Mouse (Mus musculus): ENCODE data around the gene Adck1. TPM values are rescaled to one million over a fixed set of nuclear protein-coding genes. Genes with fewer than 3 reads are reported as not detected.

Adck1 gene
- polyA plus RNA-seq, 1 experiment, result 13.6 TPM

GRCm38 (mm10) chr12:88433171-88433570, 72.8 kb downstream of the Adck1 start:
- no peak for TF ChIP-seq CTCF (IDR thresholded peaks at IDR 0.05; ENCODE audit: low read depth, low read length)
- no peak for TF ChIP-seq EP300 (IDR thresholded peaks at IDR 0.05; ENCODE audit: insufficient read depth, low read depth, low read length)
- TF ChIP-seq POLR2A (IDR thresholded peaks at IDR 0.05; ENCODE audit: insufficient read depth, low read length), result no peak
- Histone ChIP-seq H3K4me3 (ENCODE audit: low read depth, low read length) (no peak overlapping the region), H3K36me3 (ENCODE audit: control insufficient read depth, insufficient read depth, low read length, poor library complexity, severe bottlenecking) (no peaks in the 10 kb centered on the region), H3K9ac (ENCODE audit: low read depth, poor library complexity, severe bottlenecking) (no peak overlapping the region), H3K4me1 (ENCODE audit: control insufficient read depth, insufficient read depth, low read length) (no peaks in the 10 kb centered on the region), H3K27ac (ENCODE audit: insufficient read depth, low read length) (no peak overlapping the region), H3K27me3 (ENCODE audit: control insufficient read depth, insufficient read depth, low read length, poor library complexity, severe bottlenecking) (no peaks in the 10 kb centered on the region), H3K9me3 (replicated peaks; ENCODE audit: control insufficient read depth, insufficient read depth, low read length, poor library complexity, severe bottlenecking) (no peaks in the 10 kb centered on the region)

- no peak overlapping the region for H3K9ac ChIP-seq (ENCODE audit: low read depth, poor library complexity, severe bottlenecking)
- no peaks in the 10 kb centered on the region for H3K27me3 ChIP-seq (ENCODE audit: control insufficient read depth, insufficient read depth, low read length, poor library complexity, severe bottlenecking)
- H3K36me3 ChIP-seq (ENCODE audit: control insufficient read depth, insufficient read depth, low read length, poor library complexity, severe bottlenecking), result no peaks in the 10 kb centered on the region
- no peaks in the 10 kb centered on the region for H3K4me1 ChIP-seq (ENCODE audit: control insufficient read depth, insufficient read depth, low read length)
- no peak for TF ChIP-seq CTCF (IDR thresholded peaks at IDR 0.05; ENCODE audit: low read depth, low read length)
- no peak for TF ChIP-seq EP300 (IDR thresholded peaks at IDR 0.05; ENCODE audit: insufficient read depth, low read depth, low read length)
- TF ChIP-seq POLR2A (IDR thresholded peaks at IDR 0.05; ENCODE audit: insufficient read depth, low read length), result no peak
- H3K27ac ChIP-seq (ENCODE audit: insufficient read depth, low read length), result no peak overlapping the region
- no peaks in the 10 kb centered on the region for H3K9me3 ChIP-seq (replicated peaks; ENCODE audit: control insufficient read depth, insufficient read depth, low read length, poor library complexity, severe bottlenecking)
- H3K4me3 ChIP-seq (ENCODE audit: low read depth, low read length), result no peak overlapping the region
Measured at GRCm38 (mm10) chr12:88436962-88437750, 76.8 kb downstream of the Adck1 start.

GRCm38 (mm10) chr12:88441922-88442809, 81.8 kb downstream of the Adck1 start:
- H3K36me3 ChIP-seq (ENCODE audit: control insufficient read depth, insufficient read depth, low read length, poor library complexity, severe bottlenecking), result no peaks in the 10 kb centered on the region
- H3K9ac ChIP-seq (ENCODE audit: low read depth, poor library complexity, severe bottlenecking), result no peak overlapping the region
- no peaks in the 10 kb centered on the region for H3K4me1 ChIP-seq (ENCODE audit: control insufficient read depth, insufficient read depth, low read length)
- H3K4me3 ChIP-seq (ENCODE audit: low read depth, low read length), result no peak overlapping the region
- TF ChIP-seq CTCF (IDR thresholded peaks at IDR 0.05; ENCODE audit: low read depth, low read length) (no peak), POLR2A (IDR thresholded peaks at IDR 0.05; ENCODE audit: insufficient read depth, low read length) (no peak), EP300 (IDR thresholded peaks at IDR 0.05; ENCODE audit: insufficient read depth, low read depth, low read length) (no peak)
- H3K9me3 ChIP-seq (replicated peaks; ENCODE audit: control insufficient read depth, insufficient read depth, low read length, poor library complexity, severe bottlenecking), result no peaks in the 10 kb centered on the region
- no peaks in the 10 kb centered on the region for H3K27me3 ChIP-seq (ENCODE audit: control insufficient read depth, insufficient read depth, low read length, poor library complexity, severe bottlenecking)
- H3K27ac ChIP-seq (ENCODE audit: insufficient read depth, low read length), result no peak overlapping the region

- TF ChIP-seq POLR2A (IDR thresholded peaks at IDR 0.05; ENCODE audit: insufficient read depth, low read length) (no peak), EP300 (IDR thresholded peaks at IDR 0.05; ENCODE audit: insufficient read depth, low read depth, low read length) (no peak), CTCF (IDR thresholded peaks at IDR 0.05; ENCODE audit: low read depth, low read length) (no peak)
- no peak overlapping the region for H3K9ac ChIP-seq (ENCODE audit: low read depth, poor library complexity, severe bottlenecking)
- no peaks in the 10 kb centered on the region for H3K9me3 ChIP-seq (replicated peaks; ENCODE audit: control insufficient read depth, insufficient read depth, low read length, poor library complexity, severe bottlenecking)
- no peak overlapping the region for H3K4me3 ChIP-seq (ENCODE audit: low read depth, low read length)
- no peaks in the 10 kb centered on the region for H3K4me1 ChIP-seq (ENCODE audit: control insufficient read depth, insufficient read depth, low read length)
- H3K27ac ChIP-seq (ENCODE audit: insufficient read depth, low read length), result no peak overlapping the region
- no peaks in the 10 kb centered on the region for H3K27me3 ChIP-seq (ENCODE audit: control insufficient read depth, insufficient read depth, low read length, poor library complexity, severe bottlenecking)
- H3K36me3 ChIP-seq (ENCODE audit: control insufficient read depth, insufficient read depth, low read length, poor library complexity, severe bottlenecking), result no peaks in the 10 kb centered on the region
Measured at GRCm38 (mm10) chr12:88444040-88444439, 83.7 kb downstream of the Adck1 start.

- no peak overlapping the region for H3K27ac ChIP-seq (ENCODE audit: insufficient read depth, low read length)
- TF ChIP-seq POLR2A (IDR thresholded peaks at IDR 0.05; ENCODE audit: insufficient read depth, low read length), result no peak
- TF ChIP-seq EP300 (IDR thresholded peaks at IDR 0.05; ENCODE audit: insufficient read depth, low read depth, low read length), result no peak
- TF ChIP-seq CTCF (IDR thresholded peaks at IDR 0.05; ENCODE audit: low read depth, low read length), result no peak
- no peak overlapping the region for H3K9ac ChIP-seq (ENCODE audit: low read depth, poor library complexity, severe bottlenecking)
- H3K9me3 ChIP-seq (replicated peaks; ENCODE audit: control insufficient read depth, insufficient read depth, low read length, poor library complexity, severe bottlenecking), result no peaks in the 10 kb centered on the region
- no peak overlapping the region for H3K4me3 ChIP-seq (ENCODE audit: low read depth, low read length)
- no peaks in the 10 kb centered on the region for H3K27me3 ChIP-seq (ENCODE audit: control insufficient read depth, insufficient read depth, low read length, poor library complexity, severe bottlenecking)
- no peaks in the 10 kb centered on the region for H3K36me3 ChIP-seq (ENCODE audit: control insufficient read depth, insufficient read depth, low read length, poor library complexity, severe bottlenecking)
- no peaks in the 10 kb centered on the region for H3K4me1 ChIP-seq (ENCODE audit: control insufficient read depth, insufficient read depth, low read length)
Measured at GRCm38 (mm10) chr12:88445471-88445870, 85.1 kb downstream of the Adck1 start.

Data from ES-Bruce4 (cell line).